Mouse (Mus musculus): ENCODE measurements around the gene Bub1.

Bub1 gene

GRCm38 (mm10) chr2:127831401-127832102 is at the start of gene Bub1:
Gene Bub1 (minus strand): TSS chr2:127831865.
- peak; percentile 93 to 95 for DNase-seq

DNA sequence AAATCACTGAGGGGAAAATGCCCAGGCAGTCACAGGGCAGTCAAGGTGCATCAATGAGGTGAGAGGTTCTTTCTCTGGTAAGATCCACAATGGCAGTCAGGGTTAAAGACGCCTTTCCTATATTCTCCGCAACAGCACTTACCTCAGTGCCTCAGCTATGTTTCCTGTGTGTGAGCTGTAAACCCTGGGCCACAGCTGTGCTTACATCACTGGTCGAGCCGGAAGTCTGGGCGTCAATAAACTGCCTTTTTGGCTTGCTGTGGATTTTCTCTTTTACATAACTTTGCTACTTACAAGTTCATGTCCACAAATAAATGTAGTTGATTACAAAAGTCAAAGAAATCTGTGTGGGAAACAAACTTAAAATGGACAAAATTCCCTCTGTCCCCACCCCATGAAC is 49.4 kb upstream of the Bub1 start:
- no peak for DNase-seq

GRCm38 (mm10) chr2:127864381-127864780 is 32.7 kb upstream of the Bub1 start:
- no peak for DNase-seq

GRCm38 (mm10) chr2:127854332-127854991 is 22.8 kb upstream of the Bub1 start:
- DNase-seq: peak; percentile 88

- no peak for DNase-seq
These were observed 18.7 kb upstream of the Bub1 start for GRCm38 (mm10) chr2:127850371-127850770.

GRCm38 (mm10) chr2:127846571-127846970 is 14.9 kb upstream of the Bub1 start:
- no peak for DNase-seq

- DNase-seq: no peak
These were observed 14.3 kb upstream of the Bub1 start for GRCm38 (mm10) chr2:127846008-127846407.

DNA sequence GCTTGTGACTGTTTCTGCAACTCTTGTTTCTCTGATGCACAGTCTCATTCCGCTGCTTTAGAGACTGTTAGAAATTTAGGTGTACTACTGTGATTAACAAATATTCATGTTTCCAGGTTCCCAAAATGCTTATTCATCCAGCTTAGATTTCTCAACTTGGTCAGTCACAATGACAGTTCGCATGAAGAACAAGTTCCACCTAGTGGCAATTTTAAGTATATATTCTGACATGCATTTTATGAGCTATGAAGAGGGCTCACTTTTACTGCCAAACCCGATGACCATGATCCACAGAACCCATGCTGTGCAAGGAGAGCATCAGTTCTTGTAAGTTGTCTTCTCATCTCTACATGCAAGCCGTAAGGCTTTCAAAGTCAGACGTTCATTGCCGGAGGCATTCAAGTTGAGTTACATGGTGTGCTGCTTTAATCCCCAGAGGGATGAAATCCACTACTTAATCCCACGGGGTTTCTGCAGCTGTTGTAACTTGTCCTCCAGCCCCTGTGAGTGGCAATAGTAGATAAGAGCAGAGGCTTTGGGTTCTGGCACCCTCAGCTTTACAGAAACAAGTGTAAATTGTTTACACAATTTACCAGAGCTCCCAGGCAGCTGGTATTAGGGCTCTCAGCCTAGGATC is 13.8 kb upstream of the Bub1 start:
- no peak for DNase-seq

DNA sequence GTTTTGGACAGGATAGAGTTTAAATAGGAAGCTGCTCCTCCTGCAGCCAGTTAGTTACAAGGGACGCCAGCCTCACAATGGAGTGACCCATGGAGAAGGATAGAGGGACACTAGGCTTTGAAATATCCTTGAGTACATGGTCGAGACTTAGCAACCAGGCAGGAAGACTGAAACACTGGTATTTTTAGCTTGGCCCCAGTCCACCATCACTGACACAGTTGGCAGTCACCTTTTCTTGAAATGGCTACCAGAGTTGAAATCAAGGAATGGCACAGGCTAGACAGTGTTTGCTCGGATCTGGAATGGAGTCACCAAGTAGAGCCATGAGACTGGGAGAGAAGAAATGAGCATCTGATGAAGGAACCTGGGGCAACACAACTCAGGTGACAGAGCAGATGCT is 10.8 kb upstream of the Bub1 start:
- no peak for DNase-seq

DNA sequence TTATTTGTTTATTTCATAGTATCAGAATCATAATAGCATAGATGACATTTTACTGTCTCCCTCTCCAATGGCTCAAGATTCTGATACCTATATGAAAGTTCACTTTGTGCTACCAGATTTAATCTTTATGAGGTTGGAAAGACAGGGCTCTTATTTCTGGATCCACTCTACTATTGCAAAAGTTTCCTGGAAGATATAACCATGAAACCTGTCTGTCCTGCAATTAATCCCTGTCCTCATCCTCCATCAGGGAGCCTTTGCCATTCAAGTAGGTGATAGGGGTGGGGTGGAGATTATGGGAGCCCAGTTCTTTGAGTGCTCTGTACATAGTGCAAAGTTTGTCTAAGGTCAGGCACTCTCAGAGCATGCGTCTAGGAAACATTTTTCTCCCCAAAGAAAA is 9.7 kb upstream of the Bub1 start:
- no peak for DNase-seq

GRCm38 (mm10) chr2:127839425-127839824 is 7.8 kb upstream of the Bub1 start:
- DNase-seq: no peak

GRCm38 (mm10) chr2:127838576-127838975 is 6.9 kb upstream of the Bub1 start, which contains the start of gene Acoxl:
Gene Acoxl (plus strand): TSS chr2:127838876.
- DNase-seq: no peak

DNA sequence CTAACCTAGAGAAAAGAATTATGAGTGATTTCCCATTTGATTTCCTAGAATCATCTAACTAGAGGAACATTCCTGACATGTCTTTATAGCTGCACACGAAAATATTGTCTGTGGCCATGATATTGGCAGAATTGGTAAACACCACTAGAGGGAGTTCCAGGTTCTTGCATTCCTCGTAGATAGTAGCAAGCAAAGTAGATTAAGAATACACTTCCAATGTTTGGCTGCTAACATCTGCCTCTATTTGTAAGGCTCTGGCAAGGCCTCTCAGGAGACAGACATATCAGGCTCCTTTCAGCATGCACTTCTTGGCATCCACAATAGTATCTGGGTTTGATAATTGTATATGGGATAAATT is 1.1 kb upstream of the Bub1 start:
- DNase-seq: no peak

GRCm38 (mm10) chr2:127832103-127832832 is 603 bp upstream of the Bub1 start:
- DNase-seq: no peak

DNA sequence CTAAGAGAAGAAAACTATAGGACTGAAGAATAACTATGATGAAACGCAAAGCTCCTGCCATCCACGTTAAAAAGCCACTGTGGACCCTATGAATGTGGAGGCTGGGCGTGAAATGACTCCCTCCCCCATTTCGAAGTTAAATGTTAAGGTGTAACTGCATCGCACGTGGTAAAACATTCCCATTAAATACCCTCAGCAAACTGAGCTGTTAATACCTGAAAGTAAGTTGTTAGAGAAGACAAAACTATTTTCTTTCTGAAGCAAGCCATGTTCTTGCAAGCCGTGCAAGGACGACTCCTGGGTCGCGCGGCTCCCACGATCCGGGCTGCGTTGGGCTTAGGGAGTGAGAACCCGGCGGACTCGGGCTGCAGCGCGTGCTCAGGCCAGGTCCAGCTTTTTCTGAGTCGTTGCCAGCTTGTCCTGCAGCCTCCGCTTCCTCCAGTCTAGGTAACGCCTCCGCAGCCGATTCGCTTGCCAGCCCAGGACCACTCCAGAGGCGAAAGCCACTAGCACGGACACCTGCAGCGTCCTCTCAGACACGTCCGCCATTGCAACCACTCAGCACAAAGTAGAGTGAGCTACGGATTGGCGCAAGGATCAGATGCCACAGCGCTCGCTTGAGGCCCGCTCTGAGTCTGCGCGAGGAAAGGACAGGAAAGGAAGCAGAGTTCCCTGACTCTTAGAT is 39.6 kb downstream of the Bub1 start, which contains the start of gene Mtln:
Gene Mtln, minus strand, starts transcription at position 570 of the 685 bp plus-strand sequence.
- peak; percentile 90 to 93 for DNase-seq

DNA sequence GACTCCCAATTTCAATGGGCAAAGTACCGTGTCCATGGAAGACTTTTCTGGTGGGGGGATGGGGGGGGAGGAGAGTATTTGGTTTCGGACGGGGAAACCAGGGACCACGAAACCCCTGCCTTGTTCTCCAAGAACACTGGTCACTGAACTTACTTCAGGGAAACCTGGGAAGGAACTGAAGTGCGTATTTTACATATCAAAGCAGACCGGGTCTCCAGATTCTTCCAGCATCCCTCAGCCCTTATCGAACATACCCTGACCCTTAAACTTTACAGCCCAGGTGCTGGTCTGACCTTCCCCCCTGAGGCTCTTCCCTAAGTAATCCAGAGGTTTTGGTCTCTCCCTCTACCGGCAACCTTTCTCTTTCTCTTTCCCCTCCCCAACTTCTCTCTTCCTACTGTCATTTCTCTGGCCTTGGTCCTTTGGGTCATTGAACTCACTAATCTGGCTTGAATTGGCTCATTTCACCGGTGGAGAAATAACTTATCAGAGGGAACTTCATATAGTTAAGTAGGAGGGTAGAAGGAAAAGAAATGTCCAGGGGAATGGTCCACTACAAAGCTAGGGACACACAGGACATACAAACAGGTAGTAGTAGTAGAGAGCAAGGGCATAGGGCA is 41.9 kb downstream of the Bub1 start:
- DNase-seq: no peak

- DNase-seq: no peak
These were observed 42.5 kb downstream of the Bub1 start for GRCm38 (mm10) chr2:127789138-127789537.

GRCm38 (mm10) chr2:127788440-127789116 is 43.1 kb downstream of the Bub1 start, which contains the start of gene Nphp1:
Gene Nphp1 (minus strand): TSS chr2:127788897.
- peak; percentile 82 to 86 for DNase-seq

DNA sequence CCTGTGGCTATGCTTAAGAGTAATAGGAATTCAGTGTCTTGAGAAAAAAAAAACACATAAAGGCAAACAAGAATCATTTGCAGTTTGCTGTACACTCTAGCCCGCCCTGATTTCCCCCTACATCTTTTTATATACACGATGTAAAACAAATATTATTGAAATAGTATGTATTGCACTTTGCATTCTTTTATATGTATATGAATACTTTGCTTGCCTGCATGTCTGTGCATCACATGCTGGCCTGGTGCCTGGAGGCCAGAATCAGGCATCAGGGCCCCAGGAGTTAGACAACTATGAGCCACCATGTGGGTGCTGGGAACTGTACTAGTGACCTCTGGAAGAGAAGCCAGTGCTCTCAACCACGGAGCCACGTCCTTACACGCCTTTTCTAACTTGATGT is 44.4 kb downstream of the Bub1 start:
- DNase-seq: no peak

DNA sequence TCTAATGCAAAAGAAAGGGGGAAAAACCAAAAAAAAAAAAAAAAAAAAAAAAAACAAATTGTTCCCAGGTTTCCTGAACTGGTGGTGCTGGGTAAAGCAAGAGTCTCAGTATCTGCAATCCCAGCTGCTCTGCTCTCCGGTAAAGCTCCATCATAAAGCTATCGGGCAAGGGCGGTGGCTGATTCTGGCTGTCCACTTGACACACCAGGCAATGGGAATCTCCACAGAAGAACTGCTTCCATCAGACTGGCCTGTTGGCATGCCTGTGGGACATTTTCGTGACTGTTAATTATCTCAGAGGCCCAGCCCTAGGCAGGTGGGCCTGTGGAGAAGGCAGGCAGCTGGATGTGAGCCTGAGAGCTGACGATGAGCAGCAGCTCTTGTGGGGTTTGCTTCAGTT is 53.2 kb downstream of the Bub1 start:
- DNase-seq: no peak

- no peak for DNase-seq
These were observed 56.7 kb downstream of the Bub1 start for GRCm38 (mm10) chr2:127775013-127775412.

- no peak for DNase-seq
These were observed 57.1 kb downstream of the Bub1 start for GRCm38 (mm10) chr2:127774578-127774941.
